Mouse (Mus musculus) cortical plate, adult 2 months (tissue): ENCODE measurements around the gene Cdc37l1. TPM values are rescaled to one million over a fixed set of nuclear protein-coding genes. Genes with fewer than 3 reads are reported as not detected.

Source experiments
- H3K27ac ChIP-seq: fragments of 200-500 bp; 2 replicates; pipeline ENCODE4 v1.5.1; 2012; ENCODE audit warnings: low read length, control low read depth, inconsistent platforms; ENCODE audit not compliant: insufficient read depth
- H3K4me1 ChIP-seq: fragments of 200-500 bp; 2 replicates; pipeline ENCODE4 v1.6.1; 2011; ENCODE audit warnings: low read length; ENCODE audit not compliant: control insufficient read depth, insufficient read depth
- H3K4me3 ChIP-seq: fragments of 200-500 bp; 2 replicates; pipeline ENCODE4 v1.5.1; 2011; ENCODE audit warnings: mild to moderate bottlenecking, low read length, control low read depth; ENCODE audit not compliant: insufficient read depth
- CTCF ChIP-seq: fragments of 200-500 bp; IDR thresholded peaks from 2 replicates; pipeline ENCODE4 v1.5.1; 2011; ENCODE audit warnings: mild to moderate bottlenecking, control low read depth, low read length; ENCODE audit not compliant: insufficient read depth; ENCODE audit errors: extremely low read depth
- POLR2A ChIP-seq: fragments of 200-500 bp; IDR thresholded peaks from 2 replicates; pipeline ENCODE4 v1.6.1; 2011; ENCODE audit warnings: mild to moderate bottlenecking, low read length, control low read depth; ENCODE audit not compliant: insufficient read depth; ENCODE audit errors: extremely low read depth
- polyA plus RNA-seq: library from polyadenylated mRNA; depleted of rRNA; stranded (reverse); fragments of >200 nt; gene quantifications from 2 replicates; pipeline ENCODE4 v1.2.3, GENCODE M21; 2012

The Cdc37l1 gene
- polyA plus RNA-seq, 1 experiment = 71.2 TPM

- H3K27ac ChIP-seq = no peak overlapping the region
- TF ChIP-seq POLR2A = no peak
- no peak for TF ChIP-seq CTCF
These were observed 52.5 kb downstream of the Cdc37l1 start for GRCm38 (mm10) chr19:29042647-29043046.

GRCm38 (mm10) chr19:29044353-29044768, 54.2 kb downstream of the Cdc37l1 start:
- TF ChIP-seq CTCF (no peak), POLR2A (no peak)
- H3K27ac ChIP-seq = no peak overlapping the region
- peaks cover 3% of the 10 kb centered on the region for H3K4me1 ChIP-seq
- H3K4me3 ChIP-seq = no peak overlapping the region

More at GRCm38 (mm10) chr19:29042647-29043046, 52.5 kb downstream of the Cdc37l1 start:
- peaks cover 3% of the 10 kb centered on the region for H3K4me1 ChIP-seq
- H3K4me3 ChIP-seq = no peak overlapping the region

- Histone ChIP-seq H3K4me3 (no peak overlapping the region), H3K4me1 (peaks cover 3% of the 10 kb centered on the region), H3K27ac (no peak overlapping the region)
- TF ChIP-seq CTCF (no peak), POLR2A (no peak)
These were observed 55.2 kb downstream of the Cdc37l1 start for GRCm38 (mm10) chr19:29045369-29045768.

GRCm38 (mm10) chr19:29045956-29046650, 56.0 kb downstream of the Cdc37l1 start:
- Histone ChIP-seq H3K4me1 (peaks cover 3% of the 10 kb centered on the region), H3K4me3 (peak overlapping the region; percentile 85), H3K27ac (no peak overlapping the region)
- no peak for TF ChIP-seq POLR2A
- TF ChIP-seq CTCF = no peak

GRCm38 (mm10) chr19:29046961-29047333, 56.8 kb downstream of the Cdc37l1 start:
- Histone ChIP-seq H3K4me3 (peak overlapping the region; percentile 85), H3K27ac (no peak overlapping the region), H3K4me1 (peaks cover 1% of the 10 kb centered on the region)
- TF ChIP-seq CTCF (no peak), POLR2A (no peak)

- H3K4me3 ChIP-seq = peak within 1 kb of the TSS; percentile 85
- TF ChIP-seq POLR2A (0 out of 2 replicates have a peak, but pooled peaks have one; percentile 16), CTCF (0 out of 2 replicates have a peak, but pooled peaks have one; percentile 6)
- peak within 1 kb of the TSS; percentile 96 for H3K27ac ChIP-seq
- H3K4me1 ChIP-seq = no peaks in the 10 kb centered on the region; the same call in 1 of the 2 replicates
These were observed 57.4 kb downstream of the Cdc37l1 start, which contains the start of gene Ak3 for GRCm38 (mm10) chr19:29047334-29048170. Gene Ak3 (minus strand): TSS chr19:29047961.

- H3K27ac ChIP-seq = no peak overlapping the region
- TF ChIP-seq POLR2A (no peak), CTCF (no peak)
- no peak overlapping the region for H3K4me3 ChIP-seq
These were observed 59.4 kb downstream of the Cdc37l1 start for GRCm38 (mm10) chr19:29049401-29050075.

GRCm38 (mm10) chr19:29050186-29050980, 60.2 kb downstream of the Cdc37l1 start:
- H3K4me1 ChIP-seq = no peaks in the 10 kb centered on the region; the same call in 1 of the 2 replicates
- no peak overlapping the region for H3K27ac ChIP-seq
- no peak overlapping the region for H3K4me3 ChIP-seq
- TF ChIP-seq CTCF (no peak), POLR2A (no peak)

More at GRCm38 (mm10) chr19:29049401-29050075, 59.4 kb downstream of the Cdc37l1 start:
- no peaks in the 10 kb centered on the region; the same call in 1 of the 2 replicates for H3K4me1 ChIP-seq
